Mouse (Mus musculus): Measurements from ENCODE around the gene Zmiz1. TPM values are rescaled to one million over a fixed set of nuclear protein-coding genes. Genes with fewer than 3 reads are reported as not detected.

Zmiz1 gene
- total RNA-seq, 2 experiments from 2014 or later, result 106 to 107 TPM

GRCm38 (mm10) chr14:25511967-25512366 lies 53.0 kb downstream of the Zmiz1 start:
- intact Hi-C loops (cut with DNase I), result no loop called here
- Histone ChIP-seq H3K4me3 (no peak overlapping the region), H3K27ac (no peak overlapping the region)
- TF ChIP-seq CTCF (IDR thresholded peaks at IDR 0.05), result no peak
- DNase-seq (ENCODE audit: extremely low spot score in 1 of 2, low spot score in 2 of 2), result no peak

GRCm38 (mm10) chr14:25512803-25513202 lies 53.8 kb downstream of the Zmiz1 start:
- intact Hi-C loops (cut with DNase I), result no loop called here
- no peak overlapping the region for H3K27ac ChIP-seq
- no peak for DNase-seq (ENCODE audit: extremely low spot score in 1 of 2, low spot score in 2 of 2)
- TF ChIP-seq CTCF (IDR thresholded peaks at IDR 0.05), result no peak
- H3K4me3 ChIP-seq, result no peak overlapping the region

- no peak overlapping the region for H3K4me3 ChIP-seq
- no peak for DNase-seq (ENCODE audit: extremely low spot score in 1 of 2, low spot score in 2 of 2)
- no peak for TF ChIP-seq CTCF (IDR thresholded peaks at IDR 0.05)
- H3K27ac ChIP-seq, result no peak overlapping the region
- intact Hi-C loops (cut with DNase I), result no loop called here
Observed at GRCm38 (mm10) chr14:25513496-25513895, 54.5 kb downstream of the Zmiz1 start.

- Histone ChIP-seq H3K27ac (no peak overlapping the region), H3K4me3 (no peak overlapping the region)
- no peak for TF ChIP-seq CTCF (IDR thresholded peaks at IDR 0.05)
- intact Hi-C loops (cut with DNase I), result loop anchor here (5.0 kb wide), 1 partner anchor 53 kb away; no protein-coding TSS in a partner anchor
- no peak for DNase-seq (ENCODE audit: extremely low spot score in 1 of 2, low spot score in 2 of 2)
Observed at GRCm38 (mm10) chr14:25514943-25515512, 56.0 kb downstream of the Zmiz1 start.

- Histone ChIP-seq H3K4me3 (no peak overlapping the region), H3K27ac (no peak overlapping the region; the same call in 1 of the 2 replicates)
- TF ChIP-seq CTCF (IDR thresholded peaks at IDR 0.05), result no peak
- no peak for DNase-seq (ENCODE audit: extremely low spot score in 1 of 2, low spot score in 2 of 2)
- intact Hi-C loops (cut with DNase I), result loop anchor here (5.0 kb wide), 1 partner anchor 54 kb away; no protein-coding TSS in a partner anchor
Observed at GRCm38 (mm10) chr14:25515924-25516323, 56.9 kb downstream of the Zmiz1 start.

GRCm38 (mm10) chr14:25516640-25517591 lies 57.9 kb downstream of the Zmiz1 start:
- DNase-seq (ENCODE audit: extremely low spot score in 1 of 2, low spot score in 2 of 2), result no peak
- intact Hi-C loops (cut with DNase I), result loop anchor here (5.0 kb wide), 1 partner anchor 55 kb away; no protein-coding TSS in a partner anchor
- Histone ChIP-seq H3K27ac (peak overlapping the region; percentile 36), H3K4me3 (no peak overlapping the region)
- TF ChIP-seq CTCF (IDR thresholded peaks at IDR 0.05), result peak; percentile 30

GRCm38 (mm10) chr14:25518645-25519044 lies 59.7 kb downstream of the Zmiz1 start:
- TF ChIP-seq CTCF (IDR thresholded peaks at IDR 0.05), result no peak
- intact Hi-C loops (cut with DNase I), result loop anchor here (5.0 kb wide), 1 partner anchor 56 kb away; no protein-coding TSS in a partner anchor
- DNase-seq (ENCODE audit: extremely low spot score in 1 of 2, low spot score in 2 of 2), result no peak
- Histone ChIP-seq H3K27ac (no peak overlapping the region), H3K4me3 (no peak overlapping the region)

GRCm38 (mm10) chr14:25519656-25520055 lies 60.7 kb downstream of the Zmiz1 start:
- peak in 1 of 2 experiments; percentile 48 for DNase-seq (ENCODE audit: extremely low spot score in 1 of 2, low spot score in 2 of 2)
- intact Hi-C loops (cut with DNase I), result loop anchor here (5.0 kb wide), 1 partner anchor 57 kb away; no protein-coding TSS in a partner anchor
- no peak overlapping the region for H3K27ac ChIP-seq
- H3K4me3 ChIP-seq, result no peak overlapping the region
- no peak; the same call in 1 of the 2 replicates for TF ChIP-seq CTCF (IDR thresholded peaks at IDR 0.05)

GRCm38 (mm10) chr14:25520589-25520988 lies 61.6 kb downstream of the Zmiz1 start:
- no peak for DNase-seq (ENCODE audit: extremely low spot score in 1 of 2, low spot score in 2 of 2)
- intact Hi-C loops (cut with DNase I), result no loop called here
- no peak for TF ChIP-seq CTCF (IDR thresholded peaks at IDR 0.05)
- H3K4me3 ChIP-seq, result no peak overlapping the region
- H3K27ac ChIP-seq, result no peak overlapping the region

- Histone ChIP-seq H3K4me3 (no peak overlapping the region), H3K27ac (no peak overlapping the region)
- DNase-seq (ENCODE audit: extremely low spot score in 1 of 2, low spot score in 2 of 2), result no peak
- intact Hi-C loops (cut with DNase I), result no loop called here
- no peak for TF ChIP-seq CTCF (IDR thresholded peaks at IDR 0.05)
Observed at GRCm38 (mm10) chr14:25520991-25521390, 62.0 kb downstream of the Zmiz1 start.

- TF ChIP-seq CTCF (IDR thresholded peaks at IDR 0.05), result no peak
- intact Hi-C loops (cut with DNase I), result no loop called here
- no peak overlapping the region for H3K4me3 ChIP-seq
- H3K27ac ChIP-seq, result no peak overlapping the region
- DNase-seq (ENCODE audit: extremely low spot score in 1 of 2, low spot score in 2 of 2), result no peak
Observed at GRCm38 (mm10) chr14:25521500-25521899, 62.5 kb downstream of the Zmiz1 start.

GRCm38 (mm10) chr14:25522415-25522814 lies 63.4 kb downstream of the Zmiz1 start:
- intact Hi-C loops (cut with DNase I), result no loop called here
- H3K4me3 ChIP-seq, result no peak overlapping the region
- TF ChIP-seq CTCF (IDR thresholded peaks at IDR 0.05), result no peak
- H3K27ac ChIP-seq, result no peak overlapping the region
- no peak for DNase-seq (ENCODE audit: extremely low spot score in 1 of 2, low spot score in 2 of 2)

All from left cerebral cortex, adult 2 months (tissue).